Mouse (Mus musculus): ENCODE data around the gene Acacb.
A peak's percentile ranks its signal among the peaks of the same experiment; 100 is the strongest.

The Acacb gene

DNA sequence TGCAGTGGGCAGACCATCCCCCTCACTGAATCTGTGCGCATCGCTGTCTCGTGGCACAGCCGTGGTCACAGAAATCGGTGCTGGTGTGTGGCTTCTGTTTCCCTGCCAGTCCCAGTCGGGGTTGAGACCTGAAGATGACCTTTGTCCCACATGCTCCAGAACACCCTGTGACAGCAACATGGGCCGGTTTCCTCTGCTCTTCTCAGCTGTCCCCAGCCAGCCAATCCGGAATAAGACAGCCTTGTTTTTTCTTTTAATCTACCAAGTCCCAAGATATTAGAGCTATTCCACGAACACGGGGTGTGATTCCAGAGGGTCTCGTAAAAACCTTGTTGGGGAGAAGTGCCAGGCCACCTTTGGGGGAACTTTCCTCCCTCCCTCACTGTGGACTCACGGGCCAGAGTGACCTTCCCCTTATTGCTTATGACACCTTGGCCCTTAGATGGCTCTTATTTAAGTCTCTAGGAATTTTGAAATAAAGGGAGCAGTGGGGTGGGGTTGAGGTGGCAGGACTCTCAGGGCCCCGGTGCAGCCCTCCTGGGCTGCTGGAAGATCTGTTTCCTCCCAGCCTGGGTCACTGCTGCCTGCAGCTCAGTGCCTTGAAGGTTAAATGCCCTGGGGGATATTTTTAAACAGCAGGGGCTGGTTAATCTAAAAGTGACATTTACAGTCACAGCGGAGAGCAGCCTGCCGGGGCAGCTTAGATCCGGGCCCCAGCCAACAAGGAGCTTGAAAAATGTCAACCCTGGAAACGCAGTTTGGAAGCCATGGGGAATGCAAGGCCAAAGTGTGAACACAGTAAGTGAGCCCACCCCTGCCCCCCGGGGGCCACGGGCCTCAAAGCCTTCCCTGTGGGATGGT lies at the start of gene Acacb:
TSS of gene Acacb (plus strand) at position 508 of the 861 bp plus-strand sequence.
- DNase-seq (ENCODE audit: extremely low read depth, low read depth): no peak

DNA sequence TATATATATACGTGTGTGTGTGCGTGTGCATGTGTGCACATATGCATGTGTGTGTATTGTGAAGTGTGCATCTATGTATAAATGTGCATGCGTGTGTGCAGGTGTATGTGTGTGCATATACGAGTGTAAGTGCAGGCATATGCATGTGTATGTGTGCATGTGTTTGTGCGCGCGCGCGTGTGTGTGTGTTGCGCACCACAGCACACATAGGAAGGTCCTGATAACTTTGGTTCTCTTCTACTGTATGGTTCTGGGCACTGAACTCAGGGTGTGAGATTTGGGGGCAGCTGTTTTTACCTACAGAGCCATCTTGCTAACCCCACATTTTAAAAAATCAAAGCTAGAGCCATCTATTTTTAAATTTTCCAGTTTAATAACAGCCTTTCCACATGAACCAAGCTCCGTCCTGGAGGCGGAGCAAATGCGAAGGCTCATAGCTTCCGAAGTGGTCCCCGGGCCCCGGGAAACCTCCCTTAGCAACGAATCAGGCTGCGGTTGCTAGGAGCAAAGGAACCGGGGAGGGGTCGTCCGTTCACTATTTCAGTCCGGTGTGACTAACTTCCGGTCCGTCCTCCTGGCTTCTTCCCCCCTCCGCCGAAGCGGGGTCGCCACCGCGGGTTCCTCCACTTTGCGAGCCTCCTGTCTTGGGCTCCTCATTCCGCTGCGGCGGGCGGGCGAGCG lies 46.5 kb upstream of the Acacb start:
- peak; percentile 72 for DNase-seq (ENCODE audit: extremely low read depth, low read depth)

DNA sequence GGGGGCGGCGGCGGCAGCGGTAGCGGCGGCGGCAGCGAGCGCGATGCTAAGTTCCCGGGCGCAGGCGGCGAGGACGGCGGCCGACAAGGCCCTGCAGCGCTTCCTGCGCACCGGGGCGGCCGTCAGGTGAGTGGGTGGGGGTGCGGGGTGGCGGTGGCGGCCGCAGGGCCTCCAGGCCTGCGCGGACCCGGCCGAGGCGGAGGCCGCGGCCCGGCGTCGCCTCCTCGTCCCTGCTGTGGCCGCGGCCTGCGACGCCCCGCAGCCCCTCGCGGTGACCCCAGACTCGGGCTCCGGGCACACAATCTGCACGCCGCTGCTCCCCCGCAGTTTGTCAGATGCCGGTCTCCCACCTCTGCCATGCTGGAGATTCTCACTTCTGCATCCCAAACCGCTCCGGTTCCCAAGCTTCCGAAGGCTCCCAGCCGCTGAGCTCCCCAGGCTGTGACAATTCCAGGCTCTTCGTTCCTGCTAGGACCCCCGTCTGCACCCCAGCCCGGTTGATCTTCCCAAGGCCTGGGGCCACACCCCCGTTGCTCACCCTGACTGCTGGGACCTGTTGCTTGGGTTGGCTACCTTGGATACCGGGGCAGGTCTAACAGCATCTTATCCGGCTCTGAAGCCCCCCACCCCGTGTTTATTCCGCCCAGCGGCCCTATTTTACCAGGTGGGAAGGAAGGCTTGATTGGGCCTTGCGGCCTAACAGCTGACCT lies 45.8 kb upstream of the Acacb start:
- no peak for DNase-seq (ENCODE audit: extremely low read depth, low read depth)

DNA sequence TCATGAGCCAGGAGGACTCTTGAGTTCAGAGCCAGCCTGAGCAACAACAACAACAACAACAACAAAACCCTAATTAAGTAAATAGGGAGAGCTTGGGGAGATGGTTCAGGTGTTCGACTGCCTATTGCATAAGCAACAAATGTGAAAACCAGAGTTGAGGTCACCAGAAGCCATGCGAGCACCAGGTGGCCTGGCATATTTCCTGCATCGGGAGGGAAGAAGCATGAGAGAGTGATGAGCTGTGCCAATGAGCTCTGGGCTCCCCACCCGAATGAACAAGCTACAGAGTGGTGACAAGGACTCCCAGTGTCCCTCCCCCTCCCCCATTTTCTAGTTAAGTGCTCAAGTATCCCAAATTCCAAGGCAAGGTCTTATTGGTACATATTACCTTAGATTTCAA lies 44.5 kb upstream of the Acacb start:
- no peak for DNase-seq (ENCODE audit: extremely low read depth, low read depth)

DNA sequence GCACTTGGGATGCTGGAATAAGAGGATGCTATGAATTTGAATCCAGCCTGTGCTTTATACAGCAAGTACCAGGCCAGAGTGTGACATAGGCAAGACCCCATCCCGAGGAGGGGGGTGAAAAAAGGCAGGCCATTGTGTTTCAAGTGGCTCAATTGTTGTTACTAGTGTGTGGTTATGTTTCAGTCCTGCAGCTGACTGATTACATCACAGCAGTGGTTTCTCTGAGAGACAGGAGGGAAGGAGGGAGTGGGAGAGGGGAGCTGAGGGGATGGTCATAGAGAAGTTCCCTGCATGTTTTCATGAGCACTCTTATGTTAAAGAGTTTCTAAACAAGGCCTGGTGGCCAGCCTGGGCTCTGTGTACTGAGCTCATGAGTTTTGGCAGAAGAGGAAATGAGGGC lies 43.5 kb upstream of the Acacb start:
- no peak for DNase-seq (ENCODE audit: extremely low read depth, low read depth)

DNA sequence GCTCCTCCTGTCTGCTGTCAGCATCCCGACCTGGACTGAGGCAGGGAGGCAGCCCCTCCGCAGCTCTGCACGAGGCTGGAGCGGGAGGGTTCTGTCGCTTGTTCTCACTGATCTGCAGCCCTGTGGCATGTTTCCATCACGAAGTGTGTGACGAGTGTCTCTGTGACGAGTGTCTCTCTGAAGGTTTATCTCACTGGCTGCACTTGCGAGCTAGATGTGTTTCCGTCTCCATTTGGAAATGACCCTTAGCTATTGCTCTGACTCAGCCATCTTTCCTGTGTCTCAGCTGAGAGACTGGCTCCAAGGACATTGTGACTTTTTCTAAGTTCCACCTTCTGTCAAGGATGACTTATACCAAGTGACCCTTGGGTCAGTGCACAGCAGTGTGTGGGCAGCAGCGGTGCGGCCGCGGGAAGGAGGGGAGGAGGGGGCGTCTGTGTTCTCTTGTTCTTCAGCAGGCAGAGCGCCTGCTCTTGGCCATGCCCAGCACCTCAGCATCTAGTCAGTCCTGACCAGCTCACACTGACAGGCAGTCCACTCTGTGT lies 39.9 kb upstream of the Acacb start:
- DNase-seq (ENCODE audit: extremely low read depth, low read depth): no peak

DNA sequence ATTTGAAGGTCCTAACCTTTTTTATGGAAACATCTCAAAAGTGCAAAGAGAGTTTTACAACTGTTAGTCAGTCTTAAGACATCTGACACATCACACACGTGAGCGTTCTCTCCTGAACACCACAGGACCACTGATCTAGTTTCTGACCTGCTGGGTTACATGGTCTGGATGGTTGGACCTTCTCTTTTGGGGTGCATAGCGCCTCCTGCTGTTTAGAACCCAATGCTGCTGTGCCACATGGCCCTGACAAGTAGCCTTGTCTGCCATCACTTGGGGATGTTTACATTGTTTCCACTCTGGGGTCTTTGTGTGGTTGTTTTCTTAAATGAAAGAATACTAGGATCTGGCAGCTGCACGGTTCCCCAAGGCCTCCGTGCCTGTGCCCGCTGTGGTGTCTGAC lies 33.0 kb upstream of the Acacb start:
- no peak for DNase-seq (ENCODE audit: extremely low read depth, low read depth)

DNA sequence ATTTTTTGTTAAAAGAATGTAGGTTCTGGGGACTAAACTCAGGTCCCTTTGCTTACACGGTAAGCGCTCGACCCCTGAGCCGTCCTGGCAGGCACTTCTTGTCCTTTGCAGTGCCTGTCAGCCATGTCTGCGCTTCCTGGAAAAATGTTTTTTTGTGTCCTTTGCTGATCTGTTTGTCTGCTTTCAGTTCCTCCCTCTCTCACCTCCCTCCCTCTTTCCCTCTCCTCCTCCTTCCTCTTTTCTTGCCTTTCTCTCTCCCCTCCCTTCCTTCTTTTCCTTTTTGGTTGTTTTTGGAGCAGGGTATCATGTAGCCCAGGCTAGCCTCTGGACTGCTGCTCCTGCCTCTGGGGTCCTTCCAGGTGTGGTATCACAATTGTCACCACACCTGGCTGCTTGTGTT lies 31.3 kb upstream of the Acacb start:
- DNase-seq (ENCODE audit: extremely low read depth, low read depth): no peak

DNA sequence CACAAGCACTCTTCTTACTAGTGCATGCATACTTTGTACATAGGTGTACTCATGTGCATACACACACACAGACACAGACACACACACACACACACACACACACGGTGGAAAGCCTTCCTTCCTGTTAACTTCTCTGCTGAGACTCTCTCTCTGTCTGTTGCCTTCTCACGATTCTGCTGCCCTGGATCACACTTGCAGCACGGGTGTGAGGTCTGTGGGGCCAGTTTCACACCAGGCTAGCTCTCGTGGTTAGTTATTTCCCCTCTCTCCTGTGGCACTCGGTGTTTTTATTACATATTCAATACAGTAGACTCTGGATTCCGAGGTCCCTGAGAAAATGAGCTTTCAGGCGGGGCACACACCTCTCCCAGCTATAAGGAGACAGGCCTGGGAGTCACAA lies 29.7 kb upstream of the Acacb start:
- no peak for DNase-seq (ENCODE audit: extremely low read depth, low read depth)

DNA sequence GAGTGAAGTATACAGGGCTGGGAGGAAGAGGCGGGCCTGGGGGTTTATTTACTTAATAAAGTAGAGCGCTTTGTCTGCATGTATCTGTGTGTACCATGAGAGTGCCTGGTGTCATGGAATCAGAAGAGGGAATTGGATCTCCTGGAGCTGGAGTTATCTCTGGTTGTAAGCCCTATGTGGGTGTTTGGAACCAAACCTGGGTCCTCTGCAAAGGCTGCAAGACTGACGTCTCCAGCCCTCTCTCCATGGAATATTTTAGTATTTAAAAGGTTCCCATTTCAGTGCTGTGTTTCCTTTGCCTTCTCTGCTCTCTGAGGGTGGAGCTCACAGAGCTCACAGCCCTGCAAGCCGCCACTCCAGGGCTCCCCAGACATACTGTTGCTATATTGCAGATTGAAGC lies 26.5 kb upstream of the Acacb start:
- DNase-seq (ENCODE audit: extremely low read depth, low read depth): no peak

DNA sequence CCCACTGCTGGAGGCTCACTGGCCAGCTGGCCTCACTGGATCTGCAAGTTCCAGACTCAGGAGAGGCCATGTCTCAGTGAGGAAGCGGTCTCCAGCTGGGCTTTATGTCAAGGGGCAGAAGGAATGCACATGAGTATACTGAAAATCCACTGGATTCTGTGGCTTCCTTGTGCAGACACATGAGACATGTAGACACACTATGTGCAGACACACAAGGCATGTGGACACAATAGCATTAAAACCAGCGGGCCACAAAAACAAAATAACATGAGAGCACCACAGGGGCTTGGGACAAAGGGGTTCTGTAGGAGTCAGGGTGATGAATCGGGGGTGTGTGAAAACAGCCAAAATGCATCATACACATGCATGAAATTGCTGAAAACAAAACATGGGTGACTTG lies 20.3 kb upstream of the Acacb start:
- DNase-seq (ENCODE audit: extremely low read depth, low read depth): no peak

DNA sequence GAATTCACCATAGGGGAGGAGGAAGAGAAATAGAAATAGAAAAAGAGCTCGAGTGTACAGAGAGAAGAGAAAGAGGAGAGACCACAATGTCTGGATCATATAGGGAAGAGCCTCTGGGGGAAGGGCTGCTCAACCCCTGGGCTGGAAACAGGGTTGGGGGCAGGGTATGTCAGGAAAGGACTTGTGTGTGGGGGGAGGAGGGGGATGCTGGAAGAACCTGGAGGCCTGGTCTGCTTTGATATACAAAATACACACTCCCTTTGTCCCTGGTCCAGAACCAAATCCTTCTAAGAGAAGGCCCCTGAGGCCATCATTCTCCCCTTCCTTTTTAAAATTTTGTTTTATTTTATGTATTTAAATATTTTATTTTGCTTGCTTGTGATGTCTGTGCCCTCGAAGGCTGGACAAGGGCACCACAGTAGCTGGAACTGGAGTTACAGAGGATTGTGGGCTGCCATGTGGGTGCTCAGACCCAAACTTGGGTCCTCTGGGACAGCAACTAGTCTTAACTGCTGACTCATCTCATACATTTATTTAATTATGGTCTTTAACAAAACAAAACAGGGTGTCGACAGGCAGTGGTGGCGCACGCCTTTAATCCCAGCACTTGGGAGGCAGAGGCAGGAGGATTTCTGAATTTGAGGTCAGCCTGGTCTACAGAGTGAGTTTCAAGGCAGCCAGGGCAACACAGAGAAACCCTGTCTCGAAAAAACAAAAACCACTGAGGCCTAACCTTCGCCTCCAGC lies 19.7 kb upstream of the Acacb start:
- DNase-seq (ENCODE audit: extremely low read depth, low read depth): no peak

DNA sequence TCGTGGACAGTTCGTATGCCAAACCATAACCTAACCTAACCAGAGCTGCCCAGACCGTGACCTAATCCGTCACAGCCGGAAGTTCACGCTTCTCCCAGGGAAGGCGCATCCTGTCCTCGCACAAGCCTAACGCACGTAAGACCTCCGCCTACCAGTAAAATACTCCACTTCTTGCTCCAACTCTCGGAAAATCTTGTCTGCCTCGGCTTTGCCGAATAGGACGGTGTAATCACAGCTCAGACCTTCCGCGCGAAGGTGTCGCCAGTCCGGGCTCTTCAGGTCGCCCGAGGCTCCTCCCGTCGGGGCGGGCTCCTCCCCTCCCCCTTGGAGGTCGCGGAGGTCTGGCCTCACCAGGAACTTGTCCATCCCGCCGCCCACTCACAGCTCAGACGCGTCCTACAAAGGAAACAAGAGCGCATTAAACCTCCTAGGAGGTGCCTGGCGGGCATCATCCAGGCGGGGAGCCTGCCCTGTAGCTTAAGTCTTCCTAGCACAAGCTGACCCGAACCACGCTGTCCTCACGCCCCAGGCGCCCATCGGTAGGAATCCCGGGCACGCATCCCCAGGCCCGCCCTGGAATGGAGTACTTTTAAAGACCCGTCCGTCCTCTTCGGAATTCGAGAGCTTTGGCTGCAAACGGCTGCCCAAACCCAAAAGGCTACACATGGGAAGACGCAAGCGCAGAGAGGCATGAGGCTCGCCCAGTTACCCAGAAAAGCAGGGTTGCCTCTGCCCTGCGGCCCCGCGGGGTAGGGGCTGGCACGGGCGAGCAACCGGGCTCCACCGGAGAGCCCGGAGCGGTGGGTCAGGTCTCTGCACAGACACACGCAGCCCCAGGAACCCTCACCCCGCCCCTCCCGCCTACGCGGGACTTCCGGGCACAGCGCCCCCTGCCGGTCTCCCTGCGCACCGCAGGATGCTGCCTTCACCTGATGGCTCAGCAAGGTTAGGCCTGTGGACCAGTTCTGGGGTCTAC lies 18.7 kb upstream of the Acacb start, which contains the start of gene Alkbh2:
TSS of gene Alkbh2 (minus strand) at position 845 of the 976 bp plus-strand sequence.
- peak; percentile 39 for DNase-seq (ENCODE audit: extremely low read depth, low read depth)

DNA sequence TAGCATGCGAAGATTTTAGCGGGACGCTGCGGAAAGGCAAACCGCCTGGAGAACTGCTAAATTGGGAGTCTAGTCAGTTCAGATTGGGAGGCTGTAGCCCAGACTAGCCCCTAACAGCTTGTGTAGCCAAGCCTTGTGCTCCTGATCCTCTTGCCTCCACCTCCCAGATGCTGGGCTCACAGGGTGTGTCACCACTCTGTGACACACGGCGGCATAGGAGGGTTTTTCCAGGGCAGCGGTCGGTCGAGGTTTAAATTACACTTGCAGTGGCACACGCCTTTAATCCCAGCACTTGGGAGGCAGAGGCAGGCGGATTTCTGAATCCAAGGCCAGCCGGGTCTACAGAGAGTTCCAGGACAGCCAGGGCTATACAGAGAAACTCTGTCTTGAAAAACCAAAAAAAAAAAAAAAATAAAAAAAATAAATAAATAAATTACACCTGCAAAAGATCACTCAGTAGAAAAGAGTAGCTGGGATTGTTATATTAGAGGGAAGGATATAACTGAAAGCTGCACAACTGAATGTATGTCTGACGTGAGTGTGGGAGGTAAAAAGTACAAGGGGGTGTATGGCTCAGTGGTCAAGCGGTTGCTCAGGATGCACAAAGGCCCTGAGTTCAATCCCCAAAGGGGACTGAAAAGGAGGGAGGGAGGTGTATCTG lies 16.7 kb upstream of the Acacb start:
- DNase-seq (ENCODE audit: extremely low read depth, low read depth): no peak

DNA sequence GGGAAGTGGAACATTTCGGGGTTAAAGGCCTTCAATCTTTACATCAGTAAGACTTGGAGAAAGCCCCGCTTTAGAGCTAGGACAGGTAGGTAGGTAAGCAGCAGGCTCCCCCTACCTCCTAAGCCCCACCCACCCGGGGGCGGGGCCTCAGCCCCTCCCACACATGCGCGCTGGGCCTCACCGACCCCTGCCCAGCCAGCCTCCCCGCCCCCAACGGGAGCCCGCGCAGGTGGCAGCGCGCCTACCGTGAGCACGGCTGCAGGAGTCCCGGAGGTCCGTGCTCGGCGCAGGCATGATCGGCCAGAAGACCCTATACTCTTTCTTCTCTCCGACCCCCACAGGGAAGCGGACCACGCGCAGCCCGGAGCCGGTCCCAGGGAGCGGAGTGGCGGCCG lies 16.1 kb upstream of the Acacb start, which contains the start of gene Ung:
TSS of gene Ung (plus strand) at position 176 of the 395 bp plus-strand sequence.
- DNase-seq (ENCODE audit: extremely low read depth, low read depth): no peak

DNA sequence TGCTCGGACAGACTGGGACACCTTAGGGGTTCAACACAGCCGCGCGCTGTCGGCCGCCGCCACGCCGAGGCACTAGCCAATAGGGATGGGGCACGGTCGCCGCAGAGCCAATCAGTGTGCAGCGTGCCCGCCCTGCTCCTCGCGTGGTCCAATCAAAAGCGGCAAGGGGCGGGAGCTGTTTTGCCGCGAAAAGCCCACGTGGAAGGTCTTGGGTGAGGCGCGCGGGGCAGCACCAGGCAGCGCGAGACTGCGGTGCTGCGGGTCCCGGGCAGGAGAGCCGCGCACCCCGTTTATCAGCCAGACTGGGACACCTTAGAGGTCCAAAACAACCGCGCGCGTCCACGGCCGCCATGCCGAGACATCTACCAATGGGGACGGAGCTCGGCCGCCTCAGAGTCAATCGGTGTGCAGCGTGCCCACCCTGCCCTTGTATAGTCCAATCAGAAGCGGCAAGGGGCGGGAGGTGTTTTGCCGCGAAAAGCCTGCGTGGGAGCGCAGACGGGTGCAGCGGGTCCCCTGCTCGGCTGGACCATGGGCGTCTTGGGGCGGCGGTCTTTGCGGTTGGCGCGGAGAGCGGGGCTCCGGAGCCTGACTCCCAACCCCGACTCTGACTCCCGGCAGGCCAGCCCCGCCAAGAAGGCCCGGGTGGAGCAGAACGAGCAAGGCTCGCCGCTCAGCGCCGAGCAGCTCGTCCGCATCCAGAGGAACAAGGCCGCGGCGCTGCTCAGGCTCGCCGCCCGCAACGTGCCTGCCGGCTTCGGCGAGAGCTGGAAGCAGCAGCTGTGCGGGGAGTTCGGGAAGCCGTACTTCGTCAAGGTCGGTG lies 15.4 kb upstream of the Acacb start:
- peak; percentile 80 for DNase-seq (ENCODE audit: extremely low read depth, low read depth)

DNA sequence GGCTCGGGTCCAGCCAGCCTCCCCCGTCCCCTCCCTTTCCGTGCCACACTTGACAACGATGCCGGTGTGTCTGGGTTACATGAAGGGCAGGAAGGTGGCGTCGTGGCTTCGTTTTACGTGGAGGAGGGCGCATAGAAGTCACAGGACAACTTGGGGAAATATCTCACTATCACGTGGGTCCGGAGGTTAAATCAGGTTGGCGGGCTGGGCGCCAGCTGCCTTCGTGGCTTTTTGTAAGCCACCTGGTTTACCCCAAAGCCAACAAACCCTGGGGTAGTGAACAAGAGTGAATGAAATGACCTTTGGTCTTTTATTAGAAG lies 14.9 kb upstream of the Acacb start:
- DNase-seq (ENCODE audit: extremely low read depth, low read depth): peak; percentile 51

DNA sequence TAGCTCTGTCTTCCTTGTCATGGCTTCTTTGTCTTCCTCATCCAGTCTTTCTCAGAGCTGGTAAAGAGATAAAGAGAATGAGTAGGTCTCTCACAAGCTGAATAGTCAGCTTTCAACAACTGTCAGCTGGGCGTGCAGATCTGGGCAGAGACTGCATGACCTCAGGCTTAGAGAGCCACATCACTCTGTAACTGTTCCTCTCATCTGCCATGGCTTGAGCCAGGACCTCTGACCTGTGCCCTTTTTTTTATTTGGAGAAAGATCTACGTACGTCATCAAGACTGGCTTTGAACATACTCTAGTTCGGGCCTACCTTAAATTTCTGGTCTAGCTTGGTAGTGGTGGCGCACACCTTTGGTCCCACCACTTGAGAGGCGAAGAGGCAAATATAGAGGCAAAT lies 13.5 kb upstream of the Acacb start:
- no peak for DNase-seq (ENCODE audit: extremely low read depth, low read depth)

DNA sequence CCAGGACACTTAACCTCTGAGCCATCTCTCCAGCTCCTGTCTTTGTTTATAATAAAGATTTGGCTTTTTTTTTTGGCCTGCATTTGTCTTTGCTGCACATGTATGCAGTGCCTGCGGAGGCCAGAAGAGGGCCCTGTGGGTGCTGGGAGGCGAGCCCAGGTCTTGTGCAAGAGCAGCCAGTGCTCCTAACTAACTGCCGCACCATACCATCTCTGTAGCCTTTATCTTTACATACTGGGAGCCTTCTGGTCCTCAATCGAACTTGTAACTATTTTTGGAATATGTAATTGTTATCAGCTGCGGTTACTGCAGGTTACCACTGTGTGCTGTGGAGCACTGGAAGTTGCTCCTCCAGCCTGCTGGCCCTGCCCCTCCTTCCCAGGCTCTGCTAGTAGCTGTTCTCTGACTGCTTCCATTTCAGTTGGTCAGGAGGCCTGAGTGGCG lies 12.2 kb upstream of the Acacb start:
- peak; percentile 97 for DNase-seq (ENCODE audit: extremely low read depth, low read depth)

Data from MEL-GATA-1-ER (cell line).